Mouse (Mus musculus) adrenal gland, adult 18-20 months (tissue): ENCODE data around the gene Phc2. TPM values are rescaled to one million over a fixed set of nuclear protein-coding genes. Genes with fewer than 3 reads are reported as not detected.

ENCODE experiments used
- DNase-seq, 2 experiments: peaks; one replicate each; pipeline ENCODE4 v3.0.0; 2021 to 2022; ENCODE audit warnings: low spot score in 2 of 2
- total RNA-seq, 2 experiments: library from RNA; stranded (reverse); gene quantifications; 1 replicate in 1 of 2; 2 replicates in 1 of 2; pipeline ENCODE4 v1.2.3; 2021

Gene Phc2
- total RNA-seq, 2 experiments from 2014 or later = 69.8 to 88.5 TPM

DNA sequence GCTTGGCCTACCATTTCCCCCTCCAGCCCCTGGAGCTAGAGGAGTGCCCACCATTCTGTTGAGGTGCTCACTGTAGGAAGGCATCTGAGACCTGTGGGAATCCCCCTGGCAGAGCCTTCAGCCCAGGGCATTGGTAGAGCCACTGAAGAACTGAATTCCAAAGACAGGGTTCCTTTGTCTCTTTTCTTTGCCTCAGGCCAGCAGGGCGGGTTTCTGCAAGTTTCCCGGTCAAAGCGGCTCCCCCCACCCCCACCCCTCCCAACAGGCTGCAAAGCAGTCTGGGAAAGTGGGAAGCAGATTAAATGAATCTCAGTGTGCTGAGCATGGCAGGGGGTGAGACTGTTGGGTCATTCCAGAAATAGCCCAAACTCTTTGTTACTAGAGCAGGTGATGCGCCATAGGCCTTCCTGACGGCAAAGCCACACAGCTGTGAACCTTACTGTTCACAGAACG lies 82.7 kb downstream of the Phc2 start:
- DNase-seq = no peak

GRCm38 (mm10) chr4:128737825-128738610 lies 83.5 kb downstream of the Phc2 start:
- no peak for DNase-seq

- DNase-seq = no peak
Measured at GRCm38 (mm10) chr4:128740878-128741277, 86.4 kb downstream of the Phc2 start.

- no peak for DNase-seq
Measured at GRCm38 (mm10) chr4:128741906-128742305, 87.4 kb downstream of the Phc2 start.

DNA sequence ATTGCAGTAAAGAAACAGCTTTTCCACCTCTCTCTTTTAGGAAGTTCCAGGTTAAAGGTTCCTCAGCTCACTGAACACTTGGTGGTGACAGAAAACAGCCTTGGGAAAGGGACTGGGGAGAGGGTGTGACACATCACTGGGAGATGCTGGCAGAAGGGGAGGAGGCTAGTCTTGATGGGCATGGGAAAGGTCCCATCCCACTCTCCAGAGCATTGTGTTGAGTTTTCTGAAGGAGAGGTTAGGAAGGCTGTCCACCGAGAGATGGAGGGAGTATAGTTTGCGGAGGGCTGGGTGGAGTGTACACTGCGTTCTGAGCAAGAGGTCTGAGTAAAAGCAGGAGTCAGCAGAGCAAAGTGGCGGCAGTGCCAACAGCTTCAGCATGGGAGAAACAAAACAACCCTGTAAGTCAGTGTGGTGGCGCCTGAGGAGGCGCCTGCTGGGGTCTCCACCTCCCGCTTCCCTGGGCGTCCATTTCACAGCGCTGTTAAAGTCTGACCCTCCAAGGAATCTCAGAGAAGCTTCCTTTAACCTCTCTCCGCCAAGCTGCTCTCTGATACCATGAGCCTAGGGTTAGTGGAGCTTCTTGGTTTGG lies 88.0 kb downstream of the Phc2 start:
- DNase-seq = no peak

GRCm38 (mm10) chr4:128743031-128743626 lies 88.6 kb downstream of the Phc2 start:
- no peak for DNase-seq

- DNase-seq = no peak
Measured at GRCm38 (mm10) chr4:128745160-128745559, 90.7 kb downstream of the Phc2 start.

DNA sequence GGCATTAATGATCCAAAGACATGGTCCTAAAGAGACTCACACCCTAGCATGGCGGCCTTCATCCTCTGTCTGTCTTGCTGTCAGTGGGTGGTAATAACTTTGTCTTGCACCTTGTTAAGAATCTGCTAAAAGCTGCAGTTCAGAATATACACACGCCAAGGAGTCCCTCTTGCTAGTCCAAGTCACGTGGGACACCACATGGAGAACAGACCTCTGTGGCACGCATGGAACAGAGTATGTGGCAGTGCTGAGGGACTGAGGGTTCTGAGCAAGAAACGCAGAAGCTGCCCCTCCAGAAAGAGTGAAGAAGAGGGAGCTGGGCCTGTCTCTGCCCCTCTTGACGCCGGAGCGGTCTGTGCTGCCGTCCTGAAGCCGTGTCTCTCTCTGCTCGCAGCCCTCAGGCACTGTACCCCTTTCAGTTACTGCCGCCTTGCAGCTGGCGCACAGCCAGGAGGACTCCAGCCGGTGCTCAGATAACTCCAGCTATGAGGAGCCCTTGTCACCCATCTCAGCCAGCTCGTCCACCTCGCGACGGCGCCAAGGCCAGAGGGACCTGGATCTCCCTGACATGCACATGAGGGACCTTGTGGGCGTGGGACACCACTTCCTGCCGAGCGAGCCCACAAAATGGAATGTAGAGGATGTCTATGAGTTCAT lies 93.2 kb downstream of the Phc2 start:
- no peak for DNase-seq

- no peak for DNase-seq
Measured at GRCm38 (mm10) chr4:128748309-128748708, 93.8 kb downstream of the Phc2 start.

- no peak for DNase-seq
Measured at GRCm38 (mm10) chr4:128751006-128751405, 96.5 kb downstream of the Phc2 start.

GRCm38 (mm10) chr4:128752031-128752757 lies 97.7 kb downstream of the Phc2 start:
- no peak for DNase-seq

DNA sequence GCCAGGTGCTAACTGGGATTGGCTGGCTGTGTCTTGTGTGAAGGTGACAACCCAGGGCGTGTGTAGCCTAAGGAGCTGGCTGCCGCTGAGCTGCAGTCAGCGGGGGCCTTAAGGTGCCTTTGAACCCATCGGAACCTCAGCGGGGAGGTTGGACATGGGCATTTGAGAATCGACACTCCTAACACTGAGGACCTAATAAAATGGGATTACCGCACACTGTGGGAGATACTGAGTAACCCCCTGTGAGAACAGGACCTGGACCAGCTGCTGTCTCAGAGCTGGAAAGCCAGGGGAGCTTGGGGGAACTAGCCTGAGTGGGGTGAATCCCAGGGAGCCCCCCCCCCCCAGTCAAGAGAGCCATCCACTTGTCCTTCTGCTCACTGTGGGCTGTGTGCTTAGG lies 99.1 kb downstream of the Phc2 start:
- no peak for DNase-seq

DNA sequence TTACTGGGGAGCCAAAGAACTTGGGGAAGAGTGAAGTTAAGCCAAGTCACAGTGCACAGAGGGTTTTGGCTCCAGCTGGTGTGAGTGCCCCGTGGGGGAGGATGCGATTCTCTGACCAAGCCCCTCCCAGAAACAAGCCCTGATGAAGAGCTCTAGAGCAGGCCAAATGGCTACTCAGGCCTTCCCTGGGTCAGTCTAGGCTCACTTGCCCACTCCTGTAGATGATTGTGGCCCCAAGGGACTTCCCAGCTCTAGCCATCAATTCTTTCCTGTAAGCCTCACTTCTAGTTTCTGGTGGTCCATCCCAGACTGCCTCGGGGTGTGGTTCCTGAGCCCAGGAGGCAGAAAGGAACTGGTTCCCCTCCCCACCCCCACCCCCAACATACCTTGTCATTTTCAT lies 100.6 kb downstream of the Phc2 start, which contains the start of gene A3galt2:
A3galt2 (plus strand) TSS at position 301 of the 400 bp plus-strand sequence.
- DNase-seq = no peak

- DNase-seq = no peak
Measured at GRCm38 (mm10) chr4:128755900-128756299, 101.4 kb downstream of the Phc2 start.

DNA sequence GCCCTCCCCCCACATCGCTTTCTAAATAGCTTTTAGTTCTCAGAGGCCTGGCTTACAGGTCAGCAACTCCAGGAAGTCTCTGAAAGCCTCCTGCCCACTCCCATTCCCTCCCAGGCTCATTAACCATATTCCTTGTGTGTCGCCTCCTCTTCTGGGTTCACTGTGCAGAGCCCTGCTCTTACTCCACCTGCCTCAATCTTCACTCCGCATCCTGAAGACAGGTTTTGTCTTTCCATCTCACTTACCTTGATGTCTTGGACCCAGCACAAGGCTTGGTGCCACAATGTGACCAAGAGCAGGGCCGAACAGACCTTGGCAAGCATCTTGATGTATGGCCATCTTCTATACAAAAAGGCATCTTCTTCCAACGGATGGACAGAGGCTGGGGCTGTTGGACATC lies 104.7 kb downstream of the Phc2 start:
- no peak for DNase-seq

DNA sequence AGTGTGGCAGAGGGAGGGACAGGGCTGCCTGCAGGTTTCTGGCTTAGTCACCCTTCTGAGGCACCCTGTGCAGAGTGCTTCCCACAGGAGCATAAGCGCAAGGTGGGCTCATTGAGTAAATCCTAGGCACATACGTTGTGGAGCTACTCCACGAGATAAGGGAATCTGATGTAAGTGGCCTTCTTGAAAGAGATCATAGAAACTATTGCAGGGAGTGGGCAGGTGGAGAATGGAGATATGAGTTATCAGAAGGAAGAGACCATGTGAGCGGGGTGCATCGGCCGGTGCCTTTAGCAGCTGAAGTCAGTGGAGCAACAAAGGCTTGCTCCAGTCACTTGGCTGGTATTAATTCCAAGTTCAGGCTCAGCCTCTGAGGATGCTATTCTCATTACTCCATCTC lies 105.5 kb downstream of the Phc2 start:
- DNase-seq = no peak

- no peak for DNase-seq
Measured at GRCm38 (mm10) chr4:128766929-128767328, 112.4 kb downstream of the Phc2 start.

GRCm38 (mm10) chr4:128768120-128768519 lies 113.6 kb downstream of the Phc2 start:
- DNase-seq = no peak

DNA sequence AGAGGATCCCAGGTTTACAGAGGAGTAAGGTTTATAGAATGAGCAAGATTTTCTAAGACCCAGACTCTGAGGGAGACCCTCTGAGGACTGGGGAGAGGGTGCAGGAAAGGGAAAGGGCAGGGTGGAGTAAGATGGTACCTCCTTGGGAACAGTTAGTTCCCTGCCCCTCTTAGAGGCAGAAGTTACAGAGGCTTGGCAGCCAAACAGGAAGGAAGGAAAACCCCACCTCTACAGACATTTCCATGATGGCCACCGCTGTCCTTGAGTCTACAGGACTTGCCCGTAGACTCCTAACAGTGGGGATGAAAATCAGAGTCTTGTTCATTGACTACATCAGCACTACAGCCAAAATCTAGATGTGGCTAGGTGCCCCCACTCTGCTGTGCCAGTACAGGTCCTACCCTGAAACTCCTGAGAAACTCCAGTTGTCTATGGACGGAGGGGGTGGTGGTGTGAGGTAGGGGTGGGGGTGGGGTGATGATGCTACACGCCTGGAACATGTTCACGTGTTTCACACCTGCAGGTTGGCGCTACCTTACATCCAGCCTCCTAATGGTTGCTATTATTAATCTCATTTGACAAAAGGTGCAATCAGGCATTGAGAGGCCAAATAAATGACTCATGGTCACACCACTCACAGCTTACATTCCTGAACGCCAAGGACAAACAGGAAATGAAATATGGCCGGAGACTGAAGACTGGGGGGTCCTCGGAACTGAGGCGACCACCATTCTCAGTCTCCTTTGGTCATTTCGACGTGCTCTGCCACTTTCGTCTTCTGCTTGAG lies 115.3 kb downstream of the Phc2 start:
- no peak for DNase-seq

- no peak for DNase-seq
Measured at GRCm38 (mm10) chr4:128770698-128771097, 116.2 kb downstream of the Phc2 start.
